Mouse (Mus musculus) forebrain, postnatal 0 days (tissue): Measurements from ENCODE around the gene Camk2b. TPM values are rescaled to one million over a fixed set of nuclear protein-coding genes. Genes with fewer than 3 reads are reported as not detected.
A peak's percentile ranks its signal among the peaks of the same experiment; 100 is the strongest.

Experiments
- ATAC-seq: fragments of 200-750 bp; cut with Nextera tagmentation; 2 replicates; pipeline ENCODE4 v1.8.0; 2017; ENCODE audit warnings: mild to moderate bottlenecking, moderate library complexity
- DNase-seq: peaks from one replicate; pipeline ENCODE4 v3.0.0-alpha.2; 2015
- H3K27ac ChIP-seq: fragments of 300-500 bp; sonication (generic); 2 replicates; pipeline ENCODE4 v1.5.1; 2014; ENCODE audit warnings: low read depth, mild to moderate bottlenecking, antibody characterized with exemption, low read length, moderate library complexity, mixed read lengths
- H3K27me3 ChIP-seq: fragments of 300-500 bp; sonication (generic); 2 replicates; pipeline ENCODE4 v1.6.1; 2014; ENCODE audit warnings: mild to moderate bottlenecking, low read length, mixed read lengths; ENCODE audit not compliant: insufficient read depth
- H3K36me3 ChIP-seq: fragments of 300-500 bp; sonication (generic); 2 replicates; pipeline ENCODE4 v1.6.1; 2014; ENCODE audit warnings: mild to moderate bottlenecking, moderate library complexity; ENCODE audit not compliant: insufficient read depth
- H3K4me1 ChIP-seq: fragments of 300-500 bp; sonication (generic); 2 replicates; pipeline ENCODE4 v1.6.1; 2014; ENCODE audit warnings: antibody characterized with exemption; ENCODE audit not compliant: insufficient read depth
- H3K4me2 ChIP-seq: fragments of 300-500 bp; sonication (generic); 2 replicates; pipeline ENCODE4 v1.6.1; 2014; ENCODE audit warnings: low read depth, mild to moderate bottlenecking, moderate library complexity
- H3K4me3 ChIP-seq: fragments of 300-500 bp; sonication (generic); 2 replicates; pipeline ENCODE4 v1.5.1; 2014; ENCODE audit warnings: low read depth, low read length, mixed read lengths
- H3K9ac ChIP-seq: fragments of 300-500 bp; sonication (generic); 2 replicates; pipeline ENCODE4 v1.6.1; 2014; ENCODE audit warnings: mild to moderate bottlenecking
- H3K9me3 ChIP-seq: fragments of 300-500 bp; sonication (generic); 2 replicates; pipeline ENCODE4 v1.6.1; 2016; ENCODE audit warnings: low read length
- CTCF ChIP-seq: sonication (generic); IDR thresholded peaks from 2 replicates; pipeline ENCODE4 v1.5.1; 2016; ENCODE audit warnings: antibody characterized with exemption, control low read depth, low read depth
- WGBS: fragments of 180-500 bp; shearing (Covaris S2); extraction: QIAGEN DNeasy Blood & Tissue Kit; methylation state at CpG from one replicate; pipeline ENCODE4 v1.1.7; 2014; 5-methylcytosine and 5-hydroxymethylcytosine counted together
- polyA plus RNA-seq: library from polyadenylated mRNA; unstranded; fragments of >200 nt; fragmentation: Nextera tagmentation; extraction: Ambion mirVana; gene quantifications from 2 replicates; pipeline ENCODE4 v1.2.1, GENCODE M21; 2015
- total RNA-seq: library from RNA; depleted of rRNA; stranded (reverse); fragments of >200 nt; gene quantifications from 2 replicates; pipeline ENCODE4 v1.2.3, GENCODE M21; 2014

The Camk2b gene
- total and polyA plus RNA-seq, 2 experiments from 2014 or later: 271 to 280 TPM

DNA sequence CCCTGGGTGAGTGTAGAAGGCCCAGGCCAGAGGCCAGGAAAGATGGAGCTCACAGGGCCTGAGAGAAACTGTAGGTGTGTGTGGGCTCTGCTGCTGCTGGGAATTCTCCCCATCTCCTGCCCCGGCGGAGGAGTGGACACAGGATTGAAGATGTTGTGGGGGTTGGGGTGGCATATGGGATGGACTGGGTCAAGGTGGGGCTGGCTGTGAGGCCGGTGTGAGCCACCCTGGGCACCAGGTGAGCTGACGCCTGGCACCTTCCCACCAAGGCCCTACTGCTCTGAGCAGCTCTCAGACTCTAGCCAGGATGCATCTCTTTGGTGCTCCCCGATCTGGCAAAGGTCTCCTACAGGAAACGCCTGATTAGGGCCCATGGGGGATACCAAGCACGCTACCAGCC lies 84.8 kb downstream of the Camk2b start:
- DNase-seq (no peak), ATAC-seq (no peak)
- no peaks in the 10 kb centered on the region for H3K27me3 ChIP-seq
- TF ChIP-seq CTCF: no peak
- H3K9ac ChIP-seq: no peak overlapping the region
- H3K4me1 ChIP-seq: no peaks in the 10 kb centered on the region
- no peak overlapping the region for H3K4me3 ChIP-seq
- H3K4me2 ChIP-seq: no peak overlapping the region
- H3K36me3 ChIP-seq: peaks cover 54% of the 10 kb centered on the region
- no peak overlapping the region for H3K27ac ChIP-seq
- H3K9me3 ChIP-seq: no peaks in the 10 kb centered on the region
- 89% methylated on average over 7 of the region's 7 CpGs for WGBS

DNA sequence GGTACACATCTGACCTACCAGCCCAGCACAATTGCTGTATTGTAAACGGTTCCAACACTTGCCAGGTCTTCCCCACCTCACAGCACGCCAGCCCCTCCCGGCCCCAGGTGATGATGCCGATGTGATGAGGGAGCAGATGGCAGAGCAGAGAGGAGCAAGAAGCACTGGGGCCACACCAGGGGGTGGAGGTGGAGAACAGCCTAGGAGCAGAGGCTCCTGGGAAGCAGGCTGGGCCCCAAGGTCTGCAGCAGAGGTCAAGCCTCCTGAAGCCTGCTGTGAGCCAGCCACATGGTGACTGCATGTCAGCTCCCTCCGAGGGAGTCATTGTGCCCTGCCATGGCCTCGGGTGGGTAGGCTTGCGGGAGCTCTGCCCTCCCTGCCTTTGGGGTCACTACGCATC lies 85.6 kb downstream of the Camk2b start:
- H3K36me3 ChIP-seq: peaks cover 50% of the 10 kb centered on the region; the same call in 1 of the 2 replicates
- H3K9ac ChIP-seq: no peak overlapping the region
- DNase-seq (no peak), ATAC-seq (no peak)
- no peak overlapping the region for H3K4me2 ChIP-seq
- H3K4me3 ChIP-seq: no peak overlapping the region
- no peaks in the 10 kb centered on the region for H3K4me1 ChIP-seq
- H3K9me3 ChIP-seq: no peaks in the 10 kb centered on the region
- TF ChIP-seq CTCF: no peak
- WGBS: 81% methylated on average over 8 of the region's 8 CpGs
- no peak overlapping the region for H3K27ac ChIP-seq
- no peaks in the 10 kb centered on the region for H3K27me3 ChIP-seq

GRCm38 (mm10) chr11:5980108-5980507 lies 86.1 kb downstream of the Camk2b start:
- Histone ChIP-seq H3K27me3 (no peaks in the 10 kb centered on the region), H3K9me3 (no peaks in the 10 kb centered on the region), H3K27ac (no peak overlapping the region), H3K4me3 (no peak overlapping the region), H3K36me3 (peaks cover 53% of the 10 kb centered on the region; the same call in 1 of the 2 replicates), H3K9ac (no peak overlapping the region), H3K4me2 (no peak overlapping the region), H3K4me1 (no peaks in the 10 kb centered on the region)
- no peak for ATAC-seq
- no peak for DNase-seq
- no peak for TF ChIP-seq CTCF
- 92% methylated on average over 2 of the region's 2 CpGs for WGBS

GRCm38 (mm10) chr11:5979088-5979487 lies 87.1 kb downstream of the Camk2b start:
- H3K4me1 ChIP-seq: no peaks in the 10 kb centered on the region
- TF ChIP-seq CTCF: peak; percentile 38
- H3K27me3 ChIP-seq: no peaks in the 10 kb centered on the region
- no peak overlapping the region for H3K4me2 ChIP-seq
- H3K9me3 ChIP-seq: no peaks in the 10 kb centered on the region
- H3K4me3 ChIP-seq: no peak overlapping the region
- no peak overlapping the region for H3K27ac ChIP-seq
- DNase-seq (no peak), ATAC-seq (no peak)
- 88% methylated on average over 7 of the region's 7 CpGs for WGBS
- H3K9ac ChIP-seq: no peak overlapping the region
- peaks cover 53% of the 10 kb centered on the region; the same call in 1 of the 2 replicates for H3K36me3 ChIP-seq

DNA sequence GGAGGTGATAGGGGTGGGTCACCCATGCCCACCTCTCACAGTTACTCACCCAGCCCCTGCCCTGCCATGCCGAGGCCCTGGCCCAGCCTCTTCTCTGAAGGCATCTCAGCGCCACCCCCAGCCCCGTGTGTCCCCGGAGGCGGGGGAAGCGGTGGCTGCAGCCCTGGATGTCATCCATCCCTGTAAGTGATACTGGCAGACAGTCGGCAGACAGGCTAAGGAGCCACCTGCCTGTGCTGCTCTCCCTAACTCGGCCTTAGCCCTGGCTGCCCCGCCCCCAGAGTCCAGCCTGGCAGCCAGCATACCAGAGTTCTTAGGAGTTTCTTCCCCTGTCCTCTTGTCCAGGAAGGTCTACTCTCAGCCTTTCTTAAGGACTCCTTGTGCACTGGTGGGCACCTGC lies 90.1 kb downstream of the Camk2b start:
- Histone ChIP-seq H3K4me3 (no peak overlapping the region), H3K4me2 (no peak overlapping the region), H3K27me3 (no peaks in the 10 kb centered on the region), H3K4me1 (no peaks in the 10 kb centered on the region), H3K36me3 (peaks cover 60% of the 10 kb centered on the region), H3K27ac (no peak overlapping the region), H3K9me3 (no peaks in the 10 kb centered on the region), H3K9ac (no peak overlapping the region)
- WGBS: 24% methylated on average over 9 of the region's 9 CpGs
- no peak for DNase-seq
- ATAC-seq: no peak
- no peak for TF ChIP-seq CTCF

DNA sequence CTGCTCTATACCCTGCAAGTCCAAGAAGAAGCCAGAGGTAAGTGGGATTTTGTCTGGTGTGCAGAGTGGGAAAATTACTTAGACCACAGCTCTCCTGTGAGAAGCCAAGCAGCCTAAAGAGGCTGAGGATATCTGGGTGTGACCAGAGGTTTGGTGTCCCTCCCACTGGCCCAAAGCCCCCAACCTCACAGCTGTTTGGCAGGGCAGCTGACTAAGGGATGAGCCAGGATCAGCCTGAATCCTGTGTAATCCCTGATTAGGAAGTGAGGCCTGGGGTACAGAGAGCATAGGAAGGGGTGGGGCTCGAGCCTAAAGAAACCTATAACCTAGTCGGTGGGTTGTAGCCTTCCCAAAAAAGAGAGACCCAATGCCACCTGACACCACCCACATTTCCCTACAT lies 91.1 kb downstream of the Camk2b start:
- Histone ChIP-seq H3K27me3 (no peaks in the 10 kb centered on the region), H3K4me2 (no peak overlapping the region), H3K4me1 (no peaks in the 10 kb centered on the region), H3K9me3 (no peaks in the 10 kb centered on the region), H3K36me3 (peaks cover 59% of the 10 kb centered on the region), H3K9ac (no peak overlapping the region), H3K4me3 (no peak overlapping the region), H3K27ac (no peak overlapping the region)
- ATAC-seq (no peak), DNase-seq (no peak)
- WGBS: 53% methylated on average over 2 of the region's 2 CpGs
- no peak for TF ChIP-seq CTCF

DNA sequence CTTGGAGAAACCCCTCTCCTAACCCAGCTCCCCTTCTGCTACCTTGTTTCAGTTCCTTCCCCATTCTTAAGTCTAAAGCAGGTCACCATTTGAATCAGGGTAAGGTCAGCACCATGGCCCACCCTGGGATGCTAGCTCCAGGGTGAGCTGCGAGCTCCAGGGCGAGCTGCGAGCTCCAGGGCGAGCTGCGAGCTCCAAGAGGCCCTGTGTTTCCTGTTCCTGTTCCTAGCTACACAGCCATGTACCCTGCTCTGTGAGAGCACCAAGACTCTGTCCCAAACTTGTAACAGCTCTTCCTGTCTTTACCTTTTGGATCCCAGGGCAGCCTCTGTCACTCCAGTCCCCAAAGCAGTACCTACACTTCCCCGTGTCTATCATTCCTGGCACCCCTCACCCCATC lies 92.1 kb downstream of the Camk2b start:
- H3K9ac ChIP-seq: no peak overlapping the region
- DNase-seq (no peak), ATAC-seq (no peak)
- H3K4me1 ChIP-seq: no peaks in the 10 kb centered on the region
- H3K36me3 ChIP-seq: peaks cover 61% of the 10 kb centered on the region
- TF ChIP-seq CTCF: no peak
- no peaks in the 10 kb centered on the region for H3K9me3 ChIP-seq
- no peak overlapping the region for H3K4me2 ChIP-seq
- 87% methylated on average over 6 of the region's 6 CpGs for WGBS
- H3K27ac ChIP-seq: no peak overlapping the region
- no peaks in the 10 kb centered on the region for H3K27me3 ChIP-seq
- H3K4me3 ChIP-seq: no peak overlapping the region

- H3K36me3 ChIP-seq: peaks cover 65% of the 10 kb centered on the region
- no peak for TF ChIP-seq CTCF
- no peaks in the 10 kb centered on the region for H3K9me3 ChIP-seq
- ATAC-seq (no peak), DNase-seq (no peak)
- no peak overlapping the region for H3K4me3 ChIP-seq
- no peak overlapping the region for H3K9ac ChIP-seq
- no peaks in the 10 kb centered on the region for H3K27me3 ChIP-seq
- 57% methylated on average over 7 of the region's 7 CpGs for WGBS
- no peaks in the 10 kb centered on the region for H3K4me1 ChIP-seq
- H3K27ac ChIP-seq: no peak overlapping the region
- no peak overlapping the region for H3K4me2 ChIP-seq
These were observed 93.0 kb downstream of the Camk2b start for GRCm38 (mm10) chr11:5973151-5973550.
